8 mouse cellular contexts compared by ENCODE assay signal in genomic region chr1:160184506-160184905, GRCm38 (mm10). TPM values are rescaled to one million over a fixed set of nuclear protein-coding genes. Genes with fewer than 3 reads are reported as not detected.
DNase-seq lines count a peak whose midpoint lies in the region; ATAC-seq and TF ChIP-seq lines count a peak whose summit lies in the region.

No protein-coding gene starts in this region.

- H3K27ac ChIP-seq in liver, embryonic 12.5 days = no peak overlapping the region
- no peak overlapping the region for H3K27ac ChIP-seq in forebrain, embryonic 16.5 days (ENCODE audit: low read length)
- no peak overlapping the region for H3K27ac ChIP-seq in limb, embryonic 14.5 days (replicated peaks; ENCODE audit: low read depth, low read length)
- H3K27ac ChIP-seq in neural tube, embryonic 14.5 days (ENCODE audit: low read depth, low read length) = no peak overlapping the region

- no peak for TF ChIP-seq POLR2A in limb, embryonic 14.5 days (IDR thresholded peaks at IDR 0.05; ENCODE audit: borderline replicate concordance, extremely low read depth, insufficient read depth, insufficient read length)

- peak; percentile 10 for DNase-seq in liver
- peak; percentile 89 for DNase-seq in brain, adult 2 months (ENCODE audit: low read depth, low spot score)
- DNase-seq in kidney, adult 9 months = peak; percentile 21
- DNase-seq in limb, embryonic 14.5 days (ENCODE audit: low spot score) = peak; percentile 60
- DNase-seq in urinary bladder, postnatal 25 days (ENCODE audit: low spot score) = no peak

- H3K4me1 ChIP-seq in liver, embryonic 12.5 days = no peaks in the 10 kb centered on the region
- no peaks in the 10 kb centered on the region for H3K4me1 ChIP-seq in forebrain, embryonic 16.5 days (replicated peaks; ENCODE audit: control insufficient read depth, insufficient read depth, low read length)
- 0 out of 2 replicates have a peak, but pooled peaks cover 3% of the 10 kb centered on the region for H3K4me1 ChIP-seq in limb, embryonic 14.5 days (ENCODE audit: control insufficient read depth, insufficient read depth, low read length)
- H3K4me1 ChIP-seq in neural tube, embryonic 14.5 days (ENCODE audit: control insufficient read depth, insufficient read depth, low read length) = no peaks in the 10 kb centered on the region

- no peak overlapping the region for H3K4me3 ChIP-seq in liver, embryonic 12.5 days
- H3K4me3 ChIP-seq in forebrain, embryonic 16.5 days (replicated peaks; ENCODE audit: low read length) = no peak overlapping the region
- no peak overlapping the region for H3K4me3 ChIP-seq in limb, embryonic 14.5 days (replicated peaks; ENCODE audit: low read length)
- H3K4me3 ChIP-seq in neural tube, embryonic 14.5 days (ENCODE audit: low read depth, low read length) = no peak overlapping the region

- no peaks in the 10 kb centered on the region for H3K27me3 ChIP-seq in liver, embryonic 12.5 days (replicated peaks)
- no peaks in the 10 kb centered on the region for H3K27me3 ChIP-seq in forebrain, embryonic 16.5 days (replicated peaks; ENCODE audit: control insufficient read depth, insufficient read depth, low read length)
- no peaks in the 10 kb centered on the region for H3K27me3 ChIP-seq in limb, embryonic 14.5 days (ENCODE audit: control insufficient read depth, insufficient read depth, low read length)
- H3K27me3 ChIP-seq in neural tube, embryonic 14.5 days (ENCODE audit: control insufficient read depth, insufficient read depth, low read length) = no peaks in the 10 kb centered on the region

- no peaks in the 10 kb centered on the region for H3K36me3 ChIP-seq in liver, embryonic 12.5 days
- no peaks in the 10 kb centered on the region for H3K36me3 ChIP-seq in forebrain, embryonic 16.5 days (ENCODE audit: control insufficient read depth, insufficient read depth)
- no peaks in the 10 kb centered on the region for H3K36me3 ChIP-seq in limb, embryonic 14.5 days (ENCODE audit: control insufficient read depth, insufficient read depth, low read length)
- H3K36me3 ChIP-seq in neural tube, embryonic 14.5 days (ENCODE audit: control insufficient read depth, insufficient read depth, low read length) = no peaks in the 10 kb centered on the region

- no peak overlapping the region for H3K4me2 ChIP-seq in liver, embryonic 12.5 days
- no peak overlapping the region for H3K4me2 ChIP-seq in forebrain, embryonic 16.5 days (ENCODE audit: low read length)
- no peak overlapping the region for H3K4me2 ChIP-seq in limb, embryonic 14.5 days (replicated peaks; ENCODE audit: low read depth, low read length, severe bottlenecking)
- no peak overlapping the region for H3K4me2 ChIP-seq in neural tube, embryonic 14.5 days (ENCODE audit: low read depth, low read length)

- H3K9ac ChIP-seq in liver, embryonic 12.5 days = no peak overlapping the region
- no peak overlapping the region for H3K9ac ChIP-seq in forebrain, embryonic 16.5 days (replicated peaks; ENCODE audit: low read depth, low read length)
- no peak overlapping the region for H3K9ac ChIP-seq in limb, embryonic 14.5 days (ENCODE audit: low read depth, low read length, severe bottlenecking)
- H3K9ac ChIP-seq in neural tube, embryonic 14.5 days (replicated peaks; ENCODE audit: low read depth, low read length) = no peak overlapping the region

- ATAC-seq in liver, embryonic 12.5 days = no peak
- peak; percentile 91 for ATAC-seq in forebrain, embryonic 16.5 days
- ATAC-seq in limb, embryonic 14.5 days (ENCODE audit: low FRiP score, low read depth) = peak; percentile 86
- ATAC-seq in neural tube, embryonic 14.5 days (ENCODE audit: low read depth) = peak; percentile 94

- no peaks in the 10 kb centered on the region for H3K9me3 ChIP-seq in liver, embryonic 12.5 days (replicated peaks)
- no peaks in the 10 kb centered on the region for H3K9me3 ChIP-seq in forebrain, embryonic 16.5 days (ENCODE audit: control insufficient read depth, low read length)
- no peaks in the 10 kb centered on the region for H3K9me3 ChIP-seq in limb, embryonic 14.5 days (ENCODE audit: control insufficient read depth, low read length)
- H3K9me3 ChIP-seq in neural tube, embryonic 14.5 days (ENCODE audit: control insufficient read depth, low read length) = no peaks in the 10 kb centered on the region

- 23% methylated on average over 5 of the region's 5 CpGs for WGBS in liver, embryonic 12.5 days (ENCODE audit: insufficient replicate concordance)
- WGBS in forebrain, embryonic 16.5 days = 18% methylated on average over 5 of the region's 5 CpGs
- WGBS in limb, embryonic 14.5 days = 14% methylated on average over 5 of the region's 5 CpGs
- WGBS in neural tube, embryonic 14.5 days = 16% methylated on average over 5 of the region's 5 CpGs

RNA-seq across cellular contexts. Expression of gene Mrps14, which starts 10.5 kb away (rescaled TPM):
- polyA plus RNA-seq in liver, embryonic 12.5 days (2016; fragmentation: Nextera tagmentation; extraction: Ambion mirVana) = 242 and 262 TPM in 2 replicates
- polyA plus RNA-seq in forebrain, embryonic 16.5 days (2015; fragmentation: Nextera tagmentation; extraction: Ambion mirVana) = 162 and 186 TPM in 2 replicates
- polyA plus RNA-seq in limb, embryonic 14.5 days (2012; rRNA removed) = 44.5 and 53.7 TPM in 2 replicates
- 228 and 243 TPM in 2 replicates for polyA plus RNA-seq in limb, embryonic 14.5 days (2014; fragmentation: Nextera tagmentation; extraction: Ambion mirVana)
- 118 and 138 TPM in 2 replicates for polyA plus RNA-seq in neural tube, embryonic 14.5 days (2014; fragmentation: Nextera tagmentation; extraction: Ambion mirVana)

RNA-seq across cellular contexts. Expression of gene Cacybp, which starts 28.2 kb away (rescaled TPM):
- polyA plus RNA-seq in liver, embryonic 12.5 days (2016; fragmentation: Nextera tagmentation; extraction: Ambion mirVana) = 279 and 282 TPM in 2 replicates
- 293 and 313 TPM in 2 replicates for polyA plus RNA-seq in forebrain, embryonic 16.5 days (2015; fragmentation: Nextera tagmentation; extraction: Ambion mirVana)
- polyA plus RNA-seq in limb, embryonic 14.5 days (2012; rRNA removed) = 34.7 and 60.5 TPM in 2 replicates
- 194 and 200 TPM in 2 replicates for polyA plus RNA-seq in limb, embryonic 14.5 days (2014; fragmentation: Nextera tagmentation; extraction: Ambion mirVana)
- polyA plus RNA-seq in neural tube, embryonic 14.5 days (2014; fragmentation: Nextera tagmentation; extraction: Ambion mirVana) = 248 and 280 TPM in 2 replicates

RNA-seq across cellular contexts. Expression of gene Tnn, which starts 31.1 kb away (rescaled TPM):
- polyA plus RNA-seq in liver, embryonic 12.5 days (2016; fragmentation: Nextera tagmentation; extraction: Ambion mirVana) = 0.02 TPM in 2 replicates
- 0.15 and 0.19 TPM in 2 replicates for polyA plus RNA-seq in forebrain, embryonic 16.5 days (2015; fragmentation: Nextera tagmentation; extraction: Ambion mirVana)
- polyA plus RNA-seq in limb, embryonic 14.5 days (2012; rRNA removed) = 5.1 and 5.4 TPM in 2 replicates
- 4.2 and 5.4 TPM in 2 replicates for polyA plus RNA-seq in limb, embryonic 14.5 days (2014; fragmentation: Nextera tagmentation; extraction: Ambion mirVana)
- 0.10 and 0.19 TPM in 2 replicates for polyA plus RNA-seq in neural tube, embryonic 14.5 days (2014; fragmentation: Nextera tagmentation; extraction: Ambion mirVana)
